Mouse (Mus musculus) liver, embryonic 14.5 days (tissue): ENCODE measurements around the gene Med18.

Experiments used
- CTCF ChIP-seq: IDR thresholded peaks from 2 replicates; pipeline ENCODE4 v1.5.1; 2016; ENCODE audit warnings: antibody characterized with exemption, low read depth, control low read depth
- EP300 ChIP-seq: IDR thresholded peaks from 2 replicates; pipeline ENCODE4 v1.6.1; 2016; ENCODE audit warnings: antibody characterized with exemption, low read depth

GRCm38 (mm10) chr4:132421556-132421922 lies 42.2 kb downstream of the Med18 start:
- no peak for TF ChIP-seq EP300
- TF ChIP-seq CTCF, result no peak
